Mouse (Mus musculus) E14TG2a.4 (cell line): ENCODE results near the gene Ndufc2.

Source experiments
- H3K27me3 ChIP-seq: 2 replicates; pipeline ENCODE4 v1.6.1; 2014; ENCODE audit warnings: low read length, control low read depth; ENCODE audit not compliant: insufficient read depth
- H3K36me3 ChIP-seq: 2 replicates; pipeline ENCODE4 v1.6.1; 2014; ENCODE audit warnings: low read length, control low read depth; ENCODE audit not compliant: insufficient read depth
- H3K4me1 ChIP-seq: replicated peaks from 2 replicates; pipeline ENCODE4 v1.6.1; 2014; ENCODE audit warnings: low read depth, low read length, control low read depth
- H3K4me3 ChIP-seq: replicated peaks from 2 replicates; pipeline ENCODE4 v1.5.1; 2014; ENCODE audit warnings: mild to moderate bottlenecking, low read length
- H3K9me3 ChIP-seq: 2 replicates; pipeline ENCODE4 v1.6.1; 2014; ENCODE audit warnings: low read length, control low read depth
- CTCF ChIP-seq: conservative IDR thresholded peaks from 2 replicates; pipeline ENCODE4 v1.5.1; 2014; ENCODE audit warnings: low read length
- NANOG ChIP-seq: IDR thresholded peaks from 2 replicates; pipeline ENCODE4 v1.6.1; 2014; ENCODE audit warnings: borderline replicate concordance, low read length, mixed read lengths
- POU5F1 ChIP-seq: IDR thresholded peaks from 2 replicates; pipeline ENCODE4 v1.6.1; 2014; ENCODE audit warnings: low read length, borderline replicate concordance

Ndufc2 gene

GRCm38 (mm10) chr7:97399960-97400715 is at the start of gene Ndufc2:
Gene Ndufc2, plus strand, starts transcription at chr7:97400003.
- no peaks in the 10 kb centered on the region for H3K9me3 ChIP-seq
- no peak for TF ChIP-seq POU5F1
- no peak for TF ChIP-seq CTCF
- no peak for TF ChIP-seq NANOG
- peaks cover 29% of the 10 kb centered on the region for H3K4me1 ChIP-seq
- peaks cover 10% of the 10 kb centered on the region; the same call in 1 of the 2 replicates for H3K36me3 ChIP-seq
- peak within 1 kb of the TSS; percentile 96 for H3K4me3 ChIP-seq
- no peaks in the 10 kb centered on the region for H3K27me3 ChIP-seq

GRCm38 (mm10) chr7:97350891-97351290 is 48.9 kb upstream of the Ndufc2 start:
- H3K27me3 ChIP-seq = peaks cover 13% of the 10 kb centered on the region; the same call in 1 of the 2 replicates
- H3K9me3 ChIP-seq = no peaks in the 10 kb centered on the region
- no peak for TF ChIP-seq NANOG
- no peak for TF ChIP-seq POU5F1
- no peak for TF ChIP-seq CTCF
- peaks cover 54% of the 10 kb centered on the region for H3K4me1 ChIP-seq
- H3K36me3 ChIP-seq = no peaks in the 10 kb centered on the region
- peak overlapping the region; percentile 43; the same call in 1 of the 2 replicates for H3K4me3 ChIP-seq

- no peak overlapping the region for H3K4me3 ChIP-seq
- no peaks in the 10 kb centered on the region for H3K36me3 ChIP-seq
- H3K27me3 ChIP-seq = peaks cover 18% of the 10 kb centered on the region; the same call in 1 of the 2 replicates
- peaks cover 47% of the 10 kb centered on the region for H3K4me1 ChIP-seq
- TF ChIP-seq POU5F1 = no peak
- TF ChIP-seq CTCF = no peak
- no peak for TF ChIP-seq NANOG
- H3K9me3 ChIP-seq = no peaks in the 10 kb centered on the region
Observed at GRCm38 (mm10) chr7:97351792-97352513, 47.9 kb upstream of the Ndufc2 start.

- TF ChIP-seq CTCF (no peak), POU5F1 (no peak), NANOG (no peak)
- H3K9me3 ChIP-seq = no peaks in the 10 kb centered on the region
- no peaks in the 10 kb centered on the region for H3K36me3 ChIP-seq
- peaks cover 35% of the 10 kb centered on the region for H3K4me1 ChIP-seq
- peaks cover 28% of the 10 kb centered on the region for H3K27me3 ChIP-seq
- H3K4me3 ChIP-seq = no peak overlapping the region
Observed at GRCm38 (mm10) chr7:97353356-97353755, 46.4 kb upstream of the Ndufc2 start.

GRCm38 (mm10) chr7:97355068-97355841 is 44.5 kb upstream of the Ndufc2 start:
- H3K27me3 ChIP-seq = peaks cover 28% of the 10 kb centered on the region
- no peaks in the 10 kb centered on the region for H3K9me3 ChIP-seq
- no peaks in the 10 kb centered on the region for H3K36me3 ChIP-seq
- no peak for TF ChIP-seq POU5F1
- no peak for TF ChIP-seq NANOG
- TF ChIP-seq CTCF = no peak
- peaks cover 29% of the 10 kb centered on the region for H3K4me1 ChIP-seq
- no peak overlapping the region for H3K4me3 ChIP-seq

GRCm38 (mm10) chr7:97356253-97356652 is 43.5 kb upstream of the Ndufc2 start:
- H3K9me3 ChIP-seq = no peaks in the 10 kb centered on the region
- TF ChIP-seq POU5F1 = no peak
- TF ChIP-seq CTCF = no peak
- TF ChIP-seq NANOG = no peak
- H3K36me3 ChIP-seq = no peaks in the 10 kb centered on the region
- peaks cover 23% of the 10 kb centered on the region for H3K27me3 ChIP-seq
- H3K4me1 ChIP-seq = peaks cover 21% of the 10 kb centered on the region
- no peak overlapping the region for H3K4me3 ChIP-seq

GRCm38 (mm10) chr7:97356875-97357276 is 42.9 kb upstream of the Ndufc2 start:
- no peak overlapping the region for H3K4me3 ChIP-seq
- peaks cover 18% of the 10 kb centered on the region for H3K27me3 ChIP-seq
- no peaks in the 10 kb centered on the region for H3K36me3 ChIP-seq
- TF ChIP-seq CTCF (no peak), POU5F1 (no peak), NANOG (no peak)
- no peaks in the 10 kb centered on the region for H3K9me3 ChIP-seq
- peaks cover 19% of the 10 kb centered on the region for H3K4me1 ChIP-seq

- TF ChIP-seq NANOG = no peak
- TF ChIP-seq POU5F1 = no peak
- TF ChIP-seq CTCF = no peak
- Histone ChIP-seq H3K4me1 (peaks cover 20% of the 10 kb centered on the region), H3K4me3 (no peak overlapping the region), H3K9me3 (no peaks in the 10 kb centered on the region), H3K27me3 (peaks cover 24% of the 10 kb centered on the region), H3K36me3 (no peaks in the 10 kb centered on the region)
Observed at GRCm38 (mm10) chr7:97357840-97358239, 42.0 kb upstream of the Ndufc2 start.
